Mouse (Mus musculus): ENCODE measurements around the gene Dclre1c.
"Not testable (repeated sequence)": the region's sequence is repeated elsewhere in the genome, so short reads cannot be mapped to it uniquely, and the experiment has no call there.

Gene Dclre1c

DNA sequence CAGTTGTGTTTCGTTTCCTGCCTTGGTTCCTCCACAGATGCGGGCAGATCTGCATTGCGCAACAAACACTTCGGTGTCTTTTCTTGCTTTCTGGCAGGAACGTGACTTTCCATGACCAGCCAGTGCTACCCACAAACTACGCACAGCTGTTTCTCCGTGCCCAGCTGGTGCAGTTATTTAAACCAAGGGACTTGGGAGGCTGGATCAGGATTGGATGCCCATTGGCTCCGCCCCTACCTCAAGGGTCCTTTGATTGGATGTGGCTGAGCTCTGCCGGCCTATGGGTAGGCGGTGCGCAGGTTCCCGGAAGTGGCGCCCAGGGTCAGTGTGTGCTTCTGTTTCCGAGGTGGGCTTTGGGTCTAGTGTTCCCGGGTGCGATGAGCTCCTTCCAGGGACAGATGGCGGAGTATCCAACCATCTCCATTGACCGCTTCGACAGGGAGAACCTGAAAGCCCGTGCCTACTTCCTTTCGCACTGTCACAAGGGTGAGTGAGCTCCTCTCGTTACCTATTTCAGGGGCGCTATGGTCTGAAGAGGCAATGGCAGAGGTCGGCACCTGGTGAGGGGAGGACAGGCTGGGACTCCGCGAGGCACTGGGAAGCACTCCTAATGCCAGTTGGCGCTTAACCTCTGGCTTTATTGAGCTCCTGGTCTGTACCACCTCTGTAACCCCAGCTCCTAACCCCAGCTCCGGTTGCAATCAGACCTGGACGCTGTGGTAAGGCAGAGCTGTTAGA, at the start of gene Dclre1c:
Gene Dclre1c (plus strand): TSS at position 291 of the 738 bp plus-strand sequence.
- DNase-seq (ENCODE audit: low spot score in 2 of 2) = peak; percentile 93 to 95

DNA sequence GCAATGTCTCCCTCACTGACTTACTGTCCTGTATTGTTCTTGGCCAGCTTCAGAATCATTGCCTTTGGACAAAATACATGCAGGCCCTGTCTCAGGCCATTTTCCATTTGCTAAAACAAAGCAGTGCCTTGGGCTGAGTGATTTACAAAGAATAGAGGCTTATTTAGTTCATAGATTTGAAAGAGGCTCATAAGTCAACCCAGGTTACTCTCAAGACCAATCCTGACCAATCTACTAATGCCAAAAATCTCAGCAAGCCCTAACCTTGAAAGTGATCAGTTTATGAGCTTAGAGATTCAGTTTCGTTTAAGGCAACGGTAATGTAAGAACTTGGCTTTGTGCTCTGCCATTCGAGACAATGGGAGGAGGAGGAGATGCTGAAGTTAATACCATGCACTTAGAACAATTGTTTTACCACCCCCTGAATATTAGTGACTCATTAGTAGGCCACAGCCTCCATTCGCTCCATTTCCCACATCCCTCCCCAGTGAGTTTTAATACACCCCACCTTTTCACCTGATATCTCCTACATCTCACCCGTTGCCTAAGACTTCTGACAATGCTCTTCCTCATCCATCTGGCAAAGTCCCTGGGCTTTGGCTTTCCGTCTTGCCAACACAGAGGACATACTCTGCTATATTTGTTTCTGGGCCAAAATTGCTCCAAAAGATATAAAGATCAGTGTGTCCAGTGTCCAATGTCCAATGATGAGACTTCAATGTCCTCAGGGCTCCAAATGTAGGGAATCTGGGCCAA, 36.6 kb upstream of the Dclre1c start:
- DNase-seq (ENCODE audit: low spot score in 2 of 2) = no peak

DNA sequence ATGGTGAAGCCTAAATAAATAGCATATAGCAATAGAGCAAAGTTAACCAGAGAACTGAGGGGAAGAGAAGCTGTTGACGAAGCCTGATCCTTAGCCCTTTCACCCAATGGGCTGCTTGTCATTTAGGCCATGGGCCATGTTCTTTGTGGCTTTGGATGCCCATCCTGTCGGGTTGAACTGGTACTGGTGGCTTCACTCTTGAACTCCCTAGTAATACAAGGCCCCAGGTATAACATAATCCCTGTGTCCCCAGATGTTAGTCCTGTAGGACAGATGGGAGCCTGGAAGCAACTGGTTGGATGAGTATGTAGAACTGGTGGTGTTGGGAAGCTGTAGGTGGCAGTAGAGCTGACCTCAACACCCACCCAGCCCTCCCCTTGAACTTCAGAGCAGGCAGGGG, 32.0 kb upstream of the Dclre1c start:
- DNase-seq (ENCODE audit: low spot score in 2 of 2) = no peak

DNA sequence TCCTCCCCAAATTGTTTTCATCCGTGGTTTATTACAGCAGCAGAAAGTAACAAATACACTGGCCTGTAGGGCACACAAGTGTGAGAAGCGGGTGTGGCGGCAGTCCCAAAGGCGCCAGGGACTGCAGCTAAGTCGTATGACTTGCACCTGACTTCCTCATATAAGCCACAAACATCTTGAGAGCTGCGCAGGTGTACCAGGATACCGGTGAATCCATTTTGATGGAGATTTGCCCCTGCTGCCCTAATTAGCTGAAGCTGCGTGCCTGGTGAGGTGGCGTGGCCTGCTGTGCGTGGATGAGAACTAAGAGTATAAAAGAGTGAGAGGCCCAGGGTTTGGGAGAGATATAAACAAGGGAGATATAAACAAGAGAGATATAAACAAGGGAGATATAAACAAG, 26.8 kb upstream of the Dclre1c start, which contains the start of gene Olah:
Gene Olah (minus strand): TSS at position 101 of the 400 bp plus-strand sequence.
- not testable (repeated sequence) for DNase-seq (ENCODE audit: low spot score in 2 of 2)

DNA sequence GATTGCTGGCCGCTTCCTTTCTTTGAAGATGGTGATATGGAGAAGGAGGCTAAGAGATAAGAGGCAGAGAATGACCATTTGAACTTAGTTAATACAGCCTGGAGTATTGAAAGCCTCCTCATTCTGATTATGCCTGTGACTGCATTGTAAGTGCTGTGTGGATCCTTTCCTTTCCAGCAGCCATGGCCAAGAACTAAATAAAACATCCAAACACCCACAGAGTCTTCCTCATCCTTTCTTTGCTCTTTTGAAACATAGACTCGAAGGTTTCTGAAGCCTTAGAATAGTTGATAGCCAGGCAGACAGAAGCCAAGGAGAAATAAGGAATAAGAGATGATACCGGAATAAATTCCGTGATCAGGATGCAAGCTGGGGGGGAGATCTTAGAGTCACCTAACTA, 17.9 kb upstream of the Dclre1c start:
- no peak for DNase-seq (ENCODE audit: low spot score in 2 of 2)

DNA sequence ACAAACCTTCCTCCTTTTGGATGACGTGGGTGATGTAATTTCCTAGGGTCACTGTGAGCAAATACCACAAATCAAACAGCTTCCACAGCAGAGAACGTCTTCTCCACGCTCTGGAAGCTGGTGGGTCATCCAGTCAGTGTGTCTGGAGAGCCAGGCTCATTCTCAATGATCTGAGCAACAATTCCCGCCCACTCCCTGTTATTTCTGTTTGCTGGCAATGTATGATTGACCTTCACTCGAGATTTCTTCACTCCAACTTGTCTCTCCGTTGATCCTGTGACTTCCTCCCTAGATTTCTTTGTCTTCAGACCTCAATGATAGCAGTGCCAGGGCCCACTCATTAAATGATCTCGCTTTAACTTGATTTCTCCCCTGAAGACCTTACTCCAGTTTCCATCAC, 16.2 kb upstream of the Dclre1c start:
- no peak for DNase-seq (ENCODE audit: low spot score in 2 of 2)

DNA sequence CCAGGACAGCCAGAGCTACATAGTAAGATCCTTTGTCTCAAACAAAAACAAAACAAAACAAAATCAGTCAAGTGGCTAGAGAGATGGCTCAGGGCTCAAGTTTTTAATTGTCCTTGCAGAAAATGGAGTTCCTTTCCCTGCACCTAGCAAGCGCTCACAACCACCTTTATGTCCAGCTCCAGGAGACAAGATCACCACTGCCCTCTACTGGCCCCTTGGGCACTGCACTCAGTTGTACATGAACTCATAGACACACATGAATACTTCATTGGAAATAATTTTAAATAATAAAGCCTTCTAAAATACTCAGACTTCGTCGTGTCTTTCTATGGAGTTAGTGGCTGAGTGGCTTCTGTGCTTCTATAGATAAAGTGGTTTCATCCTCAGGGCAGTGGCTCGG, 9.7 kb upstream of the Dclre1c start:
- peak; percentile 22 to 24 for DNase-seq (ENCODE audit: low spot score in 2 of 2)

DNA sequence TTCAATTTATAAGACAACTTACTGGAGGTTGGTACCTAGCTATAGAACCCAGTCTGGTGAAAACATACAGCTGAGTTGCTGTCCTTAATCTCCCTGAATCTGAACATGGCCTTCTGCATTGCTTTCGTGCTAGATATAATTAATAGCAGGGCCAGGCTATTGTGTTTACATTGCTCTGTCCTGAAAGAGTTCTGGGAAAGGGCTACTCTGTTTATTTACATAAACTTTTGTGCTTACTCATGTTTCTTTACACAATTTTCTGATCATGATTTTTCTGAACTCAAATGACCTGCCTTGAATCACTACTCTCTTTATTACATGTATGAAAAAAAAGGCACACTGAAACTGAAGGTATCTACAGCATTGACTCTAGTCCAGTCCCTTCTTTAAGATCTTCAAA, 8.3 kb upstream of the Dclre1c start:
- no peak for DNase-seq (ENCODE audit: low spot score in 2 of 2)

DNA sequence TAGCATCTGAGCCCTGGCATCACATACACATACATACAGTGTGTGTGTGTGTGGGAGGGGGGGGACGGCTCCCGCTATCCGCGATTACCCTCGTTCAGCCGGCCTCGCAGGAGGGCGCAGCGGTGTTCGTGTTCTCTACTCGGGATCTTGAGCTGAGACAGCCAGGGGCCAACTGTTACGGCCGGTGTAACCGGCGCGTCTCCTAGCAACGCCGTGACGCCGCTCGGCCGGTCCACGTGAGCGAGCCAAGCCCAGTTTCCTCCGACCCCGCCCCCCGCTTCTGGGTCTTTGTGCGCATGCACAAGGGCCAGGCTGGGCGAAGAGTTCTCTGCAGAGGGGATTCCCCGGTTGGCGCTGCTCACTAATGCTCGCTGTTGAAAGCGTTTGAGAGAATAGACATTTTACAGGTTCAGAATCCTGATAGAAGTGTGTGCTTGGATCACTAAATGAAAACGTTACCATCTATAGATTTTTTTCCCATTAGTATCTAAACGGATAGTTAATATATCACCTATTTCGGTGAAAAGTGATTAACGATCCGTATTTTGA, 5.0 kb upstream of the Dclre1c start:
- DNase-seq (ENCODE audit: low spot score in 2 of 2) = peak; percentile 96

DNA sequence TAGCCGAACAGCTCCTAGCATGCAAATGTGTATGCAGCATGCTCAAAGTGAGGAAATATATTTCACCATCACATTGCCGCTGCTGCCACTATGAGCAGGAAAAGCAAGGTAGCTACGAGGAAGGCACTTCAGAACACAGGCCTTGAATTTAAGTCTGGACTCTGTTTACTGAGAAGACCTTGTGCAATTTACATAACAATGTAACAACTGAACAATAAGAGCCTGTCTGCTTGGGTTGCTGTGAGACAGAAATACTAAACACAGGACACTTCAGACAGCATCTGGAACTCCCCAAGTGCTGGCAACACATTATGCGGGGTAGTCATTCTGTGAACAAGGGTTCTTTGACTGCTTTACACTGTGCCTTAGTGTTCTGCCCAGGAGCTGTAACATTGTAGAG, 3.8 kb upstream of the Dclre1c start:
- no peak for DNase-seq (ENCODE audit: low spot score in 2 of 2)

DNA sequence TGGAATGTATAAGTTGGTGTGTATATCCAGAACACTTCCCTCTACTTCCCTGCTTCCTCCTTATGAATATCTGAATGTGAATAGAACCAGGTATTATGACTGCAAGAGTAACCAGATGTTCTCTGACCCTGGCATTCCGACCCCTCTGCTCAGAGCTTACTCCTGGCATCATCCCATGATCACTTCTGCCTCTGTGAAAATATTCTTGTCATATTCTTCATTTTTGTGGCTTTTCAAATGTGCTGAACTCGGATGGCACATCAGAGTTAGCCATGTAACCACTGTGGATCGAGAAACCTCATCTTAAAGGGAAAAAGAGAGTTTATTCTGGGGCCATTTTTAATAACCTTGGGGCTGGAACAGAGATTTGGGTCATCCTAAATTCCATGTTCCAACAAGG, 1.4 kb upstream of the Dclre1c start, which contains the start of gene Meig1:
Gene Meig1 (minus strand): TSS at position 101 of the 400 bp plus-strand sequence.
- DNase-seq (ENCODE audit: low spot score in 2 of 2) = no peak

DNA sequence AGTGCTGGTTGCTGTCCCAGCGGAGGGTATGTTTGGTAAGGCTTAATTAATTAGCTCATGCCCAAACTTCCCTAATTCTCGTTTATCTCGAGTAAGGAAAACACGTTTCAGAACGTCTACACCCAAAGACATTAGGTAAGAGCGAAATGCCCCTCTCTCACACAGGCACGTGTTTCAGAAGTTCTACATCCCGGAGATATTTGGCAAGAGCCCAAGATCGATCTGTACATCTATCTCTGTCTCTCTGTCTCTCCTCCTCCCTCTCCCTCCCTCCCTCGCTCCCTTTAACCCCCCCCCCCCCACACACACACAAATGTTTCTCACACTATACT, 614 bp downstream of the Dclre1c start:
- DNase-seq (ENCODE audit: low spot score in 2 of 2) = no peak

DNA sequence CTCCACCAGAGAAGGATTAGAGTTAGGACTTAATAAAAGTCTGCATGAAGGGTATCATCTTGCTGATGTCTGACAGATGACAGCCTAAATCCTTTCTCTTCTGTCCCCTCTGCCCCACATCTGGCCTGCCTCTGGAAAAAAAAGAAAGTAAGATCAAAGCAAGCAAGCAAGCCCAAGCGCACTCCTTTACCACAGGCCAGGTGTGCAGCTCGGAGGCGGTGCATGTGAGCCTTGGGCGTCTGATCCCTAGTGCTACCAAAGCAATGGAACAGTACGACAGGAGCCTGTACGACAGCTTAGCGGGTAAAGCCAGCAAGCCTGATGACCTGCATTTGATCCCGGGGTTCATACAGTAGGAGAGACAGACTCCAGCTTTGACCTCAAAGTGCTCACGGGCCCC, 7.0 kb downstream of the Dclre1c start:
- no peak for DNase-seq (ENCODE audit: low spot score in 2 of 2)

DNA sequence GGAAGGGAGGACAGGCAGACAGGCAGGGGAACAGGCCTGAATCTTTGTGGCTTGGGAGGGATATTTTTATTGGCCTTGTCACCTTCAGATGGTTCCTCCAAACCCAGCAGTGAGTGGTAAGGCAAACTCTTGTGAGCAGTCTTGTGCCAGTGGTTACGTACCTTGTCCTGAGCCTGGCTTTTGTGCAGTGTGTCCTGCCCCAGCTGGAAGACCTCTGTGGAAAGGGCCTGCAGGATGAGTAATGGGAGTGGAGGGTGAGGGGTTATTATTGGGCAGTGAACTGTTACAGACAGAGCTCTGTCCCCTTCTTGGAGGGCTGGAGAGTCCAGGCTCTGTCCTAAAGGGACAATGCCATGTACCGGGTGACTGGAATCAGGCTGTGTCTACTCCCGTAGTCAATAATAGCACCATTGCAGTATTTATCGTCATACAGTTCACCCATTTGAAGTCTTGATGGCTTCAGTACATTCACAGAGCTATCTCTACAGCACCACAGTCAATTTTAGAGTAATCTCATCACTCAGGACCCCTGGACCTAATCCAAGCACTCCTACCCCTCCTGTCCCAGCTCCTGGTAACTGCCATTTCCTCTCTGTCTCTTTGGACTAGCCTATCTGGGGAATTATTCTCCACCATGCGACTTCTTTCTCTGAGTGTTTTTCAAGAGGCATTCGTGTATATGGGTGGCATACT, 11.6 kb downstream of the Dclre1c start:
- no peak for DNase-seq (ENCODE audit: low spot score in 2 of 2)

DNA sequence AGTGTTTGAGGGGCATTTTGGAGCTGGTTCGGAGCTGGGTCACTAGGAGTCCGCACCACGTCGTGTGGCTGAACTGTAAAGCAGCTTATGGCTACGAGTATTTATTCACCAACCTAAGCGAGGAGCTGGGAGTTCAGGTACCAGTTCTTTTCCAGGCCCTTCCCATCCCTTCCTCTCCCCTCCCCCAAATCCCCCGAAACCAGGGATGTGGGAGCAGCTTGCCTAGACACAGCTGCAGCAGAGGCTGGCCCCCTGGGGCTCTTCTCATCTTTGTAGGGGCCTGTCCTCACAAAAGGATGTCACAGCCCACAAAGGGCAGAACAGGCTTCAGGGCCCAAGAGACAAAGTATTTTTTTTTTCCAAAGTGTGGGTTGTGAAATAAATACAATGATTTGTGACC, 14.0 kb downstream of the Dclre1c start:
- DNase-seq (ENCODE audit: low spot score in 2 of 2) = no peak

DNA sequence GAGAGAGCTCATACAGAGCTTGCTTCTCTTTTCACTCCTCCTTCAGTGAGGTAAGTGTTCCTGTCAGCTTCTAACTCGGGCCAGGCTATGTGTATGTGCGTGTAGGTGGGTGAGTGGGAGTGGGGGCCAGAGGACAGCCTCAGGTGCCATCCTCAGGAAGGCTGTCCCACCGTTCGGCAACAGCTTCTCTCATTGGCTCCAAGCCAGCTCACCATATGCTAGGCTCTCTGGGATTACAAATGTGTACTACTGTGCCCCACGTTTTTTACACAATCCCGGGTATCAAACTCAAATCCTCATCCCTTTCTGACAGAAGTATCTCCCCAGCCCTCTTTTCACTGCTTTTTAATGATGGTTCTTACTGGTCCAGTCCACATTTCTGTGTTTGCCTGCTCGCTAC, 20.3 kb downstream of the Dclre1c start:
- DNase-seq (ENCODE audit: low spot score in 2 of 2) = no peak

DNA sequence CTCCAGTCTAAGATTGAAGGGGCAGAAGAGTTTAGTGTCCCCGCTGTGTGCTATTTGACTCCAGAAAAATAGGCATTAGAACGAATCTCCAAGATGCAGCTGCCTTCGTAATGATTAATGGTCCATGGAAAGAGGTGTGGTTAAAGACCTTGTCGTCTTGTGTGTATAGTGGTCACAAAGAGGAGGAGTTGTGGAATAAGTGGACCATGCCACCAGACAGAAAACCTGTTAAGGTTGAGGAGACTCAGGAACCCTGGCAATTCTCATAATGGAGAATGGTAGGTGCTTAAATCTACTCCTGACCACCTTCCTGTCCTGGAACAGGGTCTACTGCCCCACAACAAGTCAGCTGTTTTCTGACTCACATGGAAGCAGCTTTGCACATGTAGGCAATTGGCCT, 22.1 kb downstream of the Dclre1c start:
- DNase-seq (ENCODE audit: low spot score in 2 of 2) = no peak

DNA sequence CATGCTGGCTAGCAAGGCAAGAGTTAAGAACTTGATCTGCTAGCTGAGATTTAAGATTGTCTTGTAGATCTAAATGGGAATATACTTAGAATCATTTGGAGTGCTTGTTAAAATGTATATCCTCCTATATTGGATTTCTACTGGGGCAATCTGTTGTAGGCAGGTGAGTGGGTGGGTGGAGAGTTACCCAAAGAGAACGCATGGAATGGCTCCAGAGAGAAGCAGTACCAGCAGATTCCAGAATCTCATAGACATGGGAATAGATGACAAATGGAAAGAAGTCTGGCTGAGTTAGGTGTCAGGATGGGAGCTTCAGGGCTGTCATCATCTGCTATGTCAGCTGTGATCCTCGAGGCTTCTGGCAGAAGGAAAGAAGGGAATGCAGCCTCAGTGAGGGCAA, 25.5 kb downstream of the Dclre1c start:
- DNase-seq (ENCODE audit: low spot score in 2 of 2) = no peak

DNA sequence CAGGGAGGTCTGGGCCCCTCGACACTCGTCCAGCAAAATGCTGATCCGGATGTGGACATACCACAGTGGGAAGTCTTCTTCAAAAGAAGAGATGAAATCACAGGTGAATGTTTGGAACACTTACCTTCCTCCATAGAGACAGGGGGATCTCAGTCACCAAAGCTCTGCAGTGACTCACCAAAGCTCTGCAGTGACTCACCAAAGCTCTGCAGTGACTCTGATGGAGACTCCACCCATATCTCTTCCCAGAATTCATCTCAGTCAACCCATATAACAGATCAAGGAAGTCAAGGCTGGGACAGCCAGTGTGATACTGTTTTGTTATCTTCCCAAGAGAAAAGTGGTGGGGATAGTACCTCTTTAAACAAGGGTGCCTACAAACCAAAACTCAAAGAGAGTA, 29.2 kb downstream of the Dclre1c start:
- no peak for DNase-seq (ENCODE audit: low spot score in 2 of 2)

DNA sequence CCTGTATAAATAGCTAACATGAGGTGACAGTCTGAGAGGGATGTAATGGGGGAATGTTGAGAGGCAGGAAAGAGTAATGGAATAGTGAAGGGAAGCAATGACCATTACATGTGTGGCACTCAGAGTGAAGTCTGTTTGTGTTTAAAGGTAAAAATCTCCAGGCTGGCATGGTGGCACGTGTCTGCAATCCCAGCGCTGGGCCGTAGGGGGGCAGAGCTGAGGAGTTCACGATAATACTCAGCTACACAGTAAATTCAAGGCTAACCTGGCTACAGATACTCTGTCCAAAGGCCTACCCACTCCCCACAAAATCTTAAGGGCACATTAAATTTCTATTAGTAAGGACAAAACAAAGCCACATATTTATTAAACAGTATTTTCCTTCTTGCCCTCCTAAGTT, 32.7 kb downstream of the Dclre1c start:
- no peak for DNase-seq (ENCODE audit: low spot score in 2 of 2)

DNA sequence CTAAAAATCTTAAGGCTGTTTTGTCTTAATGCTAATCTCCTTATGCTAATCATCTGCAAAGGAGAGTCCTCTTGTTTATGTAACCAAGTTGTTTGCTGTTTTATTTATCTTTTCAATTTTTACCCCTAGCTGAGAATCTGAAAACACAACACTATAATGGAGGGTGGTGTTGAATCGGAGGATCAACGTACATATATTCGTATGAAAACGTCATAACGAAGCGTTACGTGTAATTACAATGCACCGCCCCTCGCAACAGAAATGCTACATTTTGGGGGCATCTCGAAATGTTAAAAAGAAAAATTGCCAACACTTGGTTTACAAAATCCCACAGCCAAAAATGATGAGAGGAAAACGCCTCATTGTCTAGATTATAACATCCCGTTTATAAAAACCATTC, 50.0 kb downstream of the Dclre1c start:
- DNase-seq (ENCODE audit: low spot score in 2 of 2) = no peak

DNA sequence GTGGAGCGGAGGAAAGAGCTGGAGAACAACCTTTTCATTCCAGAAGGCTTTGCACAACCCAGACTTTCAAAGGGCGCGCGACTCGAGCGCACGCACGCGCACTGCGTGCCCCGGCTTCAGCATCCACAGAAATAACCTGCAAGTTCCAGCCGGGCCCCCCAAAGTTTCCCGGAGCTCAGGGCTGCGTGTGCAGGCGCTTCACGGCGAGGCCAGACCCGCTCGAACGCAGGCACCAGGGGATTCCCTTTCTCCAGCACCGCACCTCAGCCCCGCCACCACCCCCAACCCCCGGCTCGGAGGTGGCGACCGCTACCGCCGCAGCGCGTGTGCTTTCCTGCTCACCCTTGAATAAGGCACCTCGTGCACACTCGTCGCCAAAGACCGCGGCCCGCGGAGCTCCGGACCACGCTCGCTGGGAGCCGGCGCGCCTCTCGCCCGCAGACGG, 50.5 kb downstream of the Dclre1c start:
- peak; percentile 35 to 61 for DNase-seq (ENCODE audit: low spot score in 2 of 2)
